10 mouse cellular contexts compared by ENCODE assay signal in genomic region chr11:75535106-75535795, GRCm38 (mm10). TPM values are rescaled to one million over a fixed set of nuclear protein-coding genes. Genes with fewer than 3 reads are reported as not detected.
A peak's percentile ranks its signal among the peaks of the same experiment; 100 is the strongest.
DNase-seq lines count a peak whose midpoint lies in the region; TF ChIP-seq lines count a peak whose summit lies in the region.
"Had no signal": no experiment of that assay in that cellular context is flagged by ENCODE, and none has a peak within 500 bp of the region (broad histone marks: within the 10 kb centered on the region; RNA-seq: fewer than 3 reads in every experiment).

No protein-coding gene starts in this region.

- peak overlapping the region; percentile 98 for H3K27ac ChIP-seq in gastrocnemius, adult 2 months
- H3K27ac ChIP-seq in liver, adult 2 months (replicated peaks; ENCODE audit: insufficient read depth, low read depth, low read length) = peak overlapping the region; percentile 45
- H3K27ac ChIP-seq: limb, embryonic 15.5 days had no signal

- H3K79me2 ChIP-seq in liver, adult 2 months (ENCODE audit: control insufficient read depth, insufficient read depth, low read length) = no peaks in the 10 kb centered on the region

- H3K9ac ChIP-seq in liver, adult 2 months (ENCODE audit: low read depth, low read length) = peak overlapping the region; percentile 14; the same call in 1 of the 2 replicates
- H3K9ac ChIP-seq: limb, embryonic 15.5 days had no signal

- intact Hi-C loops in gastrocnemius, adult 2 months (cut with DNase I) = no loop called here
- intact Hi-C loops in gastrocnemius, postnatal 14 days (cut with DNase I; ENCODE audit: low total_unique reads) = no loop called here

- H3K4me3 ChIP-seq in gastrocnemius, adult 2 months = 0 out of 2 replicates have a peak overlapping the region, but pooled peaks have one; percentile 21
- 0 out of 2 replicates have a peak overlapping the region, but pooled peaks have one; percentile 8 for H3K4me3 ChIP-seq in liver, adult 2 months (ENCODE audit: insufficient read depth, low read depth, low read length)
- H3K4me3 ChIP-seq: limb, embryonic 15.5 days had no signal

- 65% methylated on average over 13 of the region's 13 CpGs for WGBS in liver, adult 2 months

- H3K27me3 ChIP-seq in liver, adult 2 months (ENCODE audit: control insufficient read depth, insufficient read depth, low read length) = no peaks in the 10 kb centered on the region
- H3K27me3 ChIP-seq: limb, embryonic 15.5 days had no signal

- H3K4me1 ChIP-seq in liver, adult 2 months (ENCODE audit: control insufficient read depth, insufficient read depth, low read length) = peaks cover 5% of the 10 kb centered on the region

- TF ChIP-seq CTCF in gastrocnemius, adult 2 months (IDR thresholded peaks at IDR 0.05) = no peak
- no peak for TF ChIP-seq CTCF in liver, adult 2 months (IDR thresholded peaks at IDR 0.05; ENCODE audit: low read depth, low read length)

- no peak for TF ChIP-seq POLR2A in liver, adult 2 months (IDR thresholded peaks at IDR 0.05; ENCODE audit: extremely low read depth, insufficient read depth, low read length)

- no peaks in the 10 kb centered on the region for H3K36me3 ChIP-seq in liver, adult 2 months (ENCODE audit: control insufficient read depth, insufficient read depth, low read length)
- H3K36me3 ChIP-seq: limb, embryonic 15.5 days had no signal

- no peak for DNase-seq in gastrocnemius, adult 2 months
- no peak for DNase-seq in gastrocnemius, postnatal 14 days
- peak; percentile 27 for DNase-seq in thymus, postnatal 25 days
- no peak for DNase-seq in thymus, postnatal 10 days (ENCODE audit: low spot score in 2 of 2)
- DNase-seq in liver, adult 2 months (ENCODE audit: extremely low read depth, low read depth, low spot score) = peak; percentile 10
- no peak for DNase-seq in retina, embryonic 14.5 days (ENCODE audit: low spot score)
- no peak for DNase-seq in frontal cortex, postnatal 10 days (ENCODE audit: low spot score in 2 of 2)
- no peak for DNase-seq in layer of hippocampus, postnatal 25 days (ENCODE audit: extremely low spot score in 1 of 2, low spot score in 1 of 2)
- DNase-seq: adrenal gland, adult 8-10 months had no signal

RNA-seq across cellular contexts. Expression of gene Slc43a2, which starts 3.8 kb away (rescaled TPM):
- total RNA-seq in gastrocnemius, adult 2 months (2021) = 10 to 100 TPM; 19.0 to 41.6 TPM
- 10 to 100 TPM; 25.3 to 30.8 TPM for total RNA-seq in gastrocnemius, postnatal 14 days (2021)
- 4.1 and 8.9 TPM in 2 replicates for total RNA-seq in liver, adult 2 months (2014; rRNA removed)
- 5.2 and 8.0 TPM in 2 replicates for polyA plus RNA-seq in liver, adult 2 months (2012; rRNA removed)
- 10 to 100 TPM; 49.8 to 54.2 TPM for total RNA-seq in layer of hippocampus, postnatal 25 days (2021)

RNA-seq across cellular contexts. Expression of gene Scarf1, which starts 21.9 kb away (rescaled TPM):
- total RNA-seq in gastrocnemius, adult 2 months (2021) = 1 to 10 TPM; 2.4 to 5.7 TPM
- 1 to 10 TPM; 7.1 to 7.2 TPM for total RNA-seq in gastrocnemius, postnatal 14 days (2021)
- 5.8 and 7.5 TPM in 2 replicates for total RNA-seq in liver, adult 2 months (2014; rRNA removed)
- polyA plus RNA-seq in liver, adult 2 months (2012; rRNA removed) = 10.3 and 16.9 TPM in 2 replicates
- 1 to 10 TPM; 1.4 to 1.6 TPM for total RNA-seq in layer of hippocampus, postnatal 25 days (2021)

RNA-seq across cellular contexts. Expression of gene Rilp, which starts 25.4 kb away (rescaled TPM):
- 10 to 100 TPM; 33.4 to 41.9 TPM for total RNA-seq in gastrocnemius, adult 2 months (2021)
- 10 to 100 TPM; 40.5 to 41.3 TPM for total RNA-seq in gastrocnemius, postnatal 14 days (2021)
- total RNA-seq in liver, adult 2 months (2014; rRNA removed) = 23.0 and 27.9 TPM in 2 replicates
- polyA plus RNA-seq in liver, adult 2 months (2012; rRNA removed) = 29.8 and 32.6 TPM in 2 replicates
- 1 to 10 TPM; 1.7 to 3.1 TPM for total RNA-seq in layer of hippocampus, postnatal 25 days (2021)

RNA-seq across cellular contexts. Expression of gene Prpf8, which starts 48.6 kb away (rescaled TPM):
- 10 to 100 TPM; 69.3 to 76.7 TPM for total RNA-seq in gastrocnemius, adult 2 months (2021)
- total RNA-seq in gastrocnemius, postnatal 14 days (2021) = 10 to 100 TPM; 64.9 to 68.5 TPM
- 72.8 and 102 TPM in 2 replicates for total RNA-seq in liver, adult 2 months (2014; rRNA removed)
- 59.4 and 63.3 TPM in 2 replicates for polyA plus RNA-seq in liver, adult 2 months (2012; rRNA removed)
- total RNA-seq in layer of hippocampus, postnatal 25 days (2021) = 100 to 1,000 TPM; 125 to 129 TPM

RNA-seq across cellular contexts. Expression of gene Pitpna, which starts 52.6 kb away (rescaled TPM):
- total RNA-seq in gastrocnemius, adult 2 months (2021) = 100 to 1,000 TPM; 151 to 206 TPM
- total RNA-seq in gastrocnemius, postnatal 14 days (2021) = 100 to 1,000 TPM; 176 to 185 TPM
- total RNA-seq in liver, adult 2 months (2014; rRNA removed) = 19.7 and 21.0 TPM in 2 replicates
- 24.6 and 28.9 TPM in 2 replicates for polyA plus RNA-seq in liver, adult 2 months (2012; rRNA removed)
- total RNA-seq in layer of hippocampus, postnatal 25 days (2021) = 100 to 1,000 TPM; 281 to 305 TPM

Comparison
In these comparisons a context has a peak if more than half of its experiments do, and no peak if none do; other contexts are left out.
1. DNase-seq: peak in thymus, postnatal 25 days (single experiment) and liver, adult 2 months (single experiment); none in gastrocnemius, adult 2 months (single experiment), gastrocnemius, postnatal 14 days (single experiment), thymus, postnatal 10 days (0 of 2), retina, embryonic 14.5 days (single experiment), frontal cortex, postnatal 10 days (0 of 2) and layer of hippocampus, postnatal 25 days (0 of 2).